Mouse (Mus musculus) limb, embryonic 14.5 days (tissue): ENCODE data around the gene Cby1. TPM values are rescaled to one million over a fixed set of nuclear protein-coding genes. Genes with fewer than 3 reads are reported as not detected.

ENCODE experiments used
- ATAC-seq: fragments of 200-750 bp; cut with Nextera tagmentation; 2 replicates; pipeline ENCODE4 v1.8.0; 2017; ENCODE audit warnings: low read depth, moderate number of reproducible peaks, moderate TSS enrichment; ENCODE audit not compliant: low FRiP score
- DNase-seq: peaks from one replicate; pipeline ENCODE4 v3.0.0-alpha.2; 2015; ENCODE audit warnings: low spot score
- H3K27ac ChIP-seq: fragments of 300-500 bp; sonication (generic); replicated peaks from 2 replicates; pipeline ENCODE4 v1.5.1; 2014; ENCODE audit warnings: low read depth, mild to moderate bottlenecking, low read length, moderate library complexity, mixed read lengths
- H3K27me3 ChIP-seq: fragments of 300-500 bp; sonication (generic); 2 replicates; pipeline ENCODE4 v1.6.1; 2014; ENCODE audit warnings: low read length, mixed read lengths; ENCODE audit not compliant: control insufficient read depth, insufficient read depth
- H3K36me3 ChIP-seq: fragments of 300-500 bp; sonication (generic); 2 replicates; pipeline ENCODE4 v1.6.1; 2014; ENCODE audit warnings: mild to moderate bottlenecking, low read length, moderate library complexity, mixed read lengths; ENCODE audit not compliant: control insufficient read depth, insufficient read depth
- H3K4me1 ChIP-seq: fragments of 300-500 bp; sonication (generic); 2 replicates; pipeline ENCODE4 v1.6.1; 2014; ENCODE audit warnings: antibody characterized with exemption, low read length, mixed read lengths; ENCODE audit not compliant: control insufficient read depth, insufficient read depth
- H3K4me2 ChIP-seq: fragments of 300-500 bp; sonication (generic); replicated peaks from 2 replicates; pipeline ENCODE4 v1.6.1; 2014; ENCODE audit warnings: low read depth, mild to moderate bottlenecking, low read length, moderate library complexity; ENCODE audit not compliant: severe bottlenecking
- H3K4me3 ChIP-seq: fragments of 300-500 bp; sonication (generic); replicated peaks from 2 replicates; pipeline ENCODE4 v1.5.1; 2014; ENCODE audit warnings: low read length
- H3K9ac ChIP-seq: fragments of 300-500 bp; sonication (generic); 2 replicates; pipeline ENCODE4 v1.6.1; 2014; ENCODE audit warnings: mild to moderate bottlenecking, low read depth, low read length, moderate library complexity; ENCODE audit not compliant: severe bottlenecking
- H3K9me3 ChIP-seq: fragments of 300-500 bp; sonication (generic); 2 replicates; pipeline ENCODE4 v1.6.1; 2016; ENCODE audit warnings: low read length; ENCODE audit not compliant: control insufficient read depth
- POLR2A ChIP-seq: fragments of 200-500 bp; IDR thresholded peaks from 2 replicates; pipeline ENCODE4 v1.8.0; 2012; ENCODE audit warnings: inconsistent platforms, mild to moderate bottlenecking, moderate library complexity, borderline replicate concordance; ENCODE audit not compliant: insufficient read depth, insufficient read length; ENCODE audit errors: extremely low read depth
- WGBS: fragments of 180-500 bp; shearing (Covaris S2); extraction: QIAGEN DNeasy Blood & Tissue Kit; methylation state at CpG from one replicate; pipeline ENCODE4 v1.1.7; 2014; 5-methylcytosine and 5-hydroxymethylcytosine counted together
- polyA plus RNA-seq, 2 experiments: library from polyadenylated mRNA; depleted of rRNA in 1 of 2; stranded (reverse) in 1 of 2; unstranded in 1 of 2; fragments of >200 nt; fragmentation: Nextera tagmentation in 1 of 2; extraction: Ambion mirVana in 1 of 2; gene quantifications; 2 replicates each; pipeline versions ENCODE4 v1.2.1 to v1.2.3; 2012 to 2014

Cby1 gene
- polyA plus RNA-seq, 2 experiments = 21.6 to 44.9 TPM

GRCm38 (mm10) chr15:79694512-79694911, 35.5 kb downstream of the Cby1 start:
- Histone ChIP-seq H3K9ac (no peak overlapping the region), H3K4me1 (peaks cover 19% of the 10 kb centered on the region), H3K27me3 (no peaks in the 10 kb centered on the region), H3K4me3 (no peak overlapping the region), H3K9me3 (no peaks in the 10 kb centered on the region), H3K27ac (no peak overlapping the region), H3K4me2 (no peak overlapping the region), H3K36me3 (peaks cover 19% of the 10 kb centered on the region)
- no peak for TF ChIP-seq POLR2A
- ATAC-seq = no peak
- 90% methylated on average over 4 of the region's 4 CpGs for WGBS
- DNase-seq = no peak

GRCm38 (mm10) chr15:79695516-79695915, 36.5 kb downstream of the Cby1 start:
- Histone ChIP-seq H3K27ac (no peak overlapping the region), H3K36me3 (peaks cover 19% of the 10 kb centered on the region), H3K27me3 (no peaks in the 10 kb centered on the region), H3K4me2 (no peak overlapping the region), H3K9me3 (no peaks in the 10 kb centered on the region), H3K4me1 (peaks cover 17% of the 10 kb centered on the region), H3K9ac (no peak overlapping the region), H3K4me3 (no peak overlapping the region)
- 69% methylated on average over 3 of the region's 3 CpGs for WGBS
- ATAC-seq (no peak), DNase-seq (no peak)
- no peak for TF ChIP-seq POLR2A

GRCm38 (mm10) chr15:79696508-79696907, 37.5 kb downstream of the Cby1 start:
- DNase-seq = no peak
- Histone ChIP-seq H3K9me3 (no peaks in the 10 kb centered on the region), H3K9ac (no peak overlapping the region), H3K27me3 (no peaks in the 10 kb centered on the region), H3K27ac (no peak overlapping the region), H3K4me1 (peaks cover 17% of the 10 kb centered on the region), H3K36me3 (peaks cover 19% of the 10 kb centered on the region), H3K4me3 (no peak overlapping the region), H3K4me2 (no peak overlapping the region)
- WGBS = 86% methylated on average over 2 of the region's 2 CpGs
- no peak for TF ChIP-seq POLR2A
- ATAC-seq = no peak

GRCm38 (mm10) chr15:79697011-79697410, 38.0 kb downstream of the Cby1 start:
- ATAC-seq = no peak
- H3K27ac ChIP-seq = no peak overlapping the region
- no peaks in the 10 kb centered on the region for H3K27me3 ChIP-seq
- no peak for TF ChIP-seq POLR2A
- 84% methylated on average over 6 of the region's 6 CpGs for WGBS
- peaks cover 11% of the 10 kb centered on the region for H3K4me1 ChIP-seq
- no peak for DNase-seq
- H3K9ac ChIP-seq = no peak overlapping the region
- H3K4me2 ChIP-seq = no peak overlapping the region
- peaks cover 19% of the 10 kb centered on the region for H3K36me3 ChIP-seq
- H3K4me3 ChIP-seq = no peak overlapping the region
- H3K9me3 ChIP-seq = no peaks in the 10 kb centered on the region

GRCm38 (mm10) chr15:79697558-79698187, 38.7 kb downstream of the Cby1 start:
- Histone ChIP-seq H3K4me1 (peaks cover 6% of the 10 kb centered on the region), H3K9me3 (no peaks in the 10 kb centered on the region), H3K27me3 (no peaks in the 10 kb centered on the region), H3K36me3 (peaks cover 19% of the 10 kb centered on the region), H3K4me2 (no peak overlapping the region), H3K9ac (no peak overlapping the region), H3K4me3 (no peak overlapping the region), H3K27ac (no peak overlapping the region)
- no peak for TF ChIP-seq POLR2A
- 74% methylated on average over 9 of the region's 9 CpGs for WGBS
- DNase-seq = no peak
- ATAC-seq = no peak
